Mouse (Mus musculus): ENCODE measurements around the gene Map3k20.

The Map3k20 gene

GRCm38 (mm10) chr2:72322681-72323353, 37.4 kb downstream of the Map3k20 start:
- no peak for DNase-seq

GRCm38 (mm10) chr2:72324436-72324835, 39.0 kb downstream of the Map3k20 start:
- DNase-seq, result no peak

GRCm38 (mm10) chr2:72326491-72326890, 41.1 kb downstream of the Map3k20 start:
- no peak for DNase-seq

GRCm38 (mm10) chr2:72328435-72328834, 43.0 kb downstream of the Map3k20 start:
- no peak for DNase-seq

GRCm38 (mm10) chr2:72330955-72331481, 45.6 kb downstream of the Map3k20 start:
- DNase-seq, result no peak

- no peak for DNase-seq
Observed at GRCm38 (mm10) chr2:72332067-72332466, 46.6 kb downstream of the Map3k20 start.

GRCm38 (mm10) chr2:72333210-72333609, 47.8 kb downstream of the Map3k20 start:
- no peak for DNase-seq

- DNase-seq, result no peak
Observed at GRCm38 (mm10) chr2:72336840-72337239, 51.4 kb downstream of the Map3k20 start.

GRCm38 (mm10) chr2:72345281-72345680, 59.8 kb downstream of the Map3k20 start:
- DNase-seq, result no peak

- DNase-seq, result no peak
Observed at GRCm38 (mm10) chr2:72351329-72351728, 65.9 kb downstream of the Map3k20 start.

GRCm38 (mm10) chr2:72351776-72352175, 66.3 kb downstream of the Map3k20 start:
- DNase-seq, result no peak

- no peak for DNase-seq
Observed at GRCm38 (mm10) chr2:72352756-72353155, 67.3 kb downstream of the Map3k20 start.

- DNase-seq, result no peak
Observed at GRCm38 (mm10) chr2:72356471-72356870, 71.0 kb downstream of the Map3k20 start.

GRCm38 (mm10) chr2:72361572-72361971, 76.1 kb downstream of the Map3k20 start:
- DNase-seq, result no peak

- DNase-seq, result no peak
Observed at GRCm38 (mm10) chr2:72363449-72363848, 78.0 kb downstream of the Map3k20 start.

GRCm38 (mm10) chr2:72365930-72366329, 80.5 kb downstream of the Map3k20 start:
- no peak for DNase-seq

GRCm38 (mm10) chr2:72366503-72366902, 81.1 kb downstream of the Map3k20 start:
- no peak for DNase-seq

- no peak for DNase-seq
Observed at GRCm38 (mm10) chr2:72367850-72368249, 82.4 kb downstream of the Map3k20 start.

- peak; percentile 23 for DNase-seq
Observed at GRCm38 (mm10) chr2:72369140-72369600, 83.7 kb downstream of the Map3k20 start.

- DNase-seq, result no peak
Observed at GRCm38 (mm10) chr2:72372136-72372535, 86.7 kb downstream of the Map3k20 start.

- DNase-seq, result no peak
Observed at GRCm38 (mm10) chr2:72374076-72374475, 88.6 kb downstream of the Map3k20 start.

- no peak for DNase-seq
Observed at GRCm38 (mm10) chr2:72375877-72376276, 90.4 kb downstream of the Map3k20 start.

- no peak for DNase-seq
Observed at GRCm38 (mm10) chr2:72376946-72377345, 91.5 kb downstream of the Map3k20 start.

- DNase-seq, result no peak
Observed at GRCm38 (mm10) chr2:72379425-72379824, 94.0 kb downstream of the Map3k20 start.

GRCm38 (mm10) chr2:72382662-72383061, 97.2 kb downstream of the Map3k20 start:
- DNase-seq, result no peak
